Mouse (Mus musculus): ENCODE results near the gene Lmod3.

DNA sequence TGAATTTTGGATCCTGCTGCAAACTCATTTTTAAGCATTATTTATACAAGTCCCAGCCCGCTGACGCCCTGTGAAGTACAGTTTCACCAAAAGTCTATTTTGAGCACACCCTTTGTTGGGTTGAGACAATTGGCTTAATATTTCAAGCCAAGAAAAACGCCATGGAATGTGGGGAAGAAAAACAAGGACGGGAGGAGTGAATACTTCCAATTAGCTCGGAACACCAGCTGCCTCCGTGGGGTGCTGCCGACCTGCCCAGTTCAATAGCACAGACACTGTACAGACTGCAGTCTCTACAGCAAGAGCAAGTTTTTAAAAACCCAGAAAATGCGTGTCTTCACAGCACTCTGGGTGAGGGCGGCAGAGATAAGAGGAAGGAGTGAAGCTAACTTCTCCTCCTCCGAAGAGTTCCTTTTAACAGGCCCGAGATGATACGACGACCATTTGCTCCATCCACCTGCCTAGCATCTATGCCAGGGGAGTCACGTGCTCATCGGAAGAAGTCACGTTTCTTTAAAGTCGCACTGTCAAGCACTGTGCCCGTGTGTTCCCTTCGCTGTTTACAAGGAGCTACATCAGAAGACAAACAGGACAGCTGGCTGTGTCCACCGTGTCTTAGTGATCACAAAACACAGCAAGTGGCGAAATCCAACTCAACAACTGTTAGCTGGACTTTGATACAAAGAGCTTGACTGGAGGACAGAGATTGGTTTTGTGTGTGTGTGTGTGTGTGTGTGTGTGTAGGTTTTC lies 38.8 kb upstream of the Lmod3 start:
- TF ChIP-seq CTCF (IDR thresholded peaks at IDR 0.05; ENCODE audit: borderline replicate concordance, control insufficient read depth, extremely low read depth, insufficient read depth, low read length, poor library complexity) = no peak
- TF ChIP-seq POLR2A (IDR thresholded peaks at IDR 0.05; ENCODE audit: control insufficient read depth, extremely low read depth, insufficient read depth, low read length, poor library complexity) = no peak
